Mouse (Mus musculus): ENCODE data around the gene Iqgap2.

DNA sequence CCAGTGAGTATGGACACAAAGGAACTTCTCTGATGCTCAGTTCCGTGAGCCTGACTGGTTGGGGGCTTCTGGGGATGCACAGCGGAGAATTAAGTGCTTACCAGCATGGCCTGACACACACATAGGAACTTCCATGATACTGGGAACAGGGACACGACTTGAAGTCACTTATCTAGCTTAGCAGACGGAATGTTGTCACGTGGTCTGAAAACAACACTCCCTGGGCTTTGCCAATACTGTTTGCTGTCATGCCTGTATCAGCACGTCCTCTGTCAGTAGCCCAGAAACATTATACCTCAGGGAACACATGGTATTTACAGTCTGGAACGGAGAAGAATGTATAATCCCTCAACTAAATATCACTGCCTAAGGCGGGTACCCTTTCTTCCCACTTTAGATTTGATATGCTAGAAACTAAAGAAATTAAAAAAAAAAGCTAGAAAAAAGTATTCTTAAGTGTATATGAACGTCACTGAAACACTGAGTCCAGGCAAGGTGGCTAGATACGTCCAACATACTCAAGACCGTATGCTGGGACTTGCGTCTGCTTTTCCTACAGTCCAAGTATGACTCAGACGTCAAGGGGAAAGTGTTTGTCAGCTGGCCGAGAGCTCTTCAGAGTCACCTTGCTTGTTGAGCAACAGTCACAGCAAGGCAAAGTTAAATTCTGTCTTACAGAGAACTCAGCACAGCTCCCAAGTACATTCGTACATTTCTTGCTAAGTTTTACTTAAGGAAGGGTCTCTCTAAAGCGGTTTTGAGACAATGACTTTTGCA, 280.7 kb downstream of the Iqgap2 start:
- TF ChIP-seq CTCF (IDR thresholded peaks at IDR 0.05; ENCODE audit: low read depth, low read length): no peak
- TF ChIP-seq POLR2A (IDR thresholded peaks at IDR 0.05; ENCODE audit: borderline replicate concordance, low read depth, low read length): no peak
